Mouse (Mus musculus) lung, embryonic 15.5 days (tissue): ENCODE data around the gene Lrrc10. TPM values are rescaled to one million over a fixed set of nuclear protein-coding genes. Genes with fewer than 3 reads are reported as not detected.

Experiments
- ATAC-seq: fragments of 200-750 bp; cut with Nextera tagmentation; 2 replicates; pipeline ENCODE4 v1.8.0; 2017; ENCODE audit warnings: moderate number of reproducible peaks, borderline replicate concordance; ENCODE audit not compliant: low FRiP score, low TSS enrichment; ENCODE audit errors: extremely low read depth
- H3K27ac ChIP-seq: fragments of 300-500 bp; sonication (generic); 2 replicates; pipeline ENCODE4 v1.5.1; 2015; ENCODE audit warnings: moderate library complexity, mild to moderate bottlenecking, inconsistent platforms
- H3K27me3 ChIP-seq: fragments of 300-500 bp; sonication (generic); 2 replicates; pipeline ENCODE4 v1.6.1; 2015; ENCODE audit warnings: inconsistent platforms
- H3K36me3 ChIP-seq: fragments of 300-500 bp; sonication (generic); 2 replicates; pipeline ENCODE4 v1.6.1; 2015; ENCODE audit warnings: inconsistent platforms
- H3K4me1 ChIP-seq: fragments of 300-500 bp; sonication (generic); 2 replicates; pipeline ENCODE4 v1.6.1; 2015; ENCODE audit warnings: inconsistent platforms
- H3K4me2 ChIP-seq: fragments of 300-500 bp; sonication (generic); 2 replicates; pipeline ENCODE4 v1.6.1; 2015; ENCODE audit warnings: inconsistent platforms, mild to moderate bottlenecking, moderate library complexity
- H3K4me3 ChIP-seq: fragments of 300-500 bp; sonication (generic); 2 replicates; pipeline ENCODE4 v1.5.1; 2015; ENCODE audit warnings: mild to moderate bottlenecking, inconsistent platforms
- H3K9ac ChIP-seq: fragments of 300-500 bp; sonication (generic); 2 replicates; pipeline ENCODE4 v1.6.1; 2015; ENCODE audit warnings: inconsistent platforms
- H3K9me3 ChIP-seq: fragments of 300-500 bp; sonication (generic); 2 replicates; pipeline ENCODE4 v1.6.1; 2016; ENCODE audit warnings: inconsistent platforms
- WGBS: fragments of 180-500 bp; shearing (Covaris S2); methylation state at CpG from one replicate; pipeline ENCODE4 v1.1.7; 2015; 5-methylcytosine and 5-hydroxymethylcytosine counted together
- polyA plus RNA-seq: library from polyadenylated mRNA; unstranded; fragments of >200 nt; fragmentation: Nextera tagmentation; extraction: Ambion mirVana; gene quantifications from 2 replicates; pipeline ENCODE4 v1.2.1, GENCODE M21; 2015

Lrrc10 gene
- polyA plus RNA-seq, 1 experiment from 2014 or later, result 1.2 TPM

- H3K4me1 ChIP-seq, result peaks cover 9% of the 10 kb centered on the region
- WGBS, result 55% methylated on average over 4 of the region's 4 CpGs
- H3K27ac ChIP-seq, result no peak overlapping the region
- no peaks in the 10 kb centered on the region for H3K27me3 ChIP-seq
- H3K36me3 ChIP-seq, result peaks cover 9% of the 10 kb centered on the region
- no peak overlapping the region for H3K4me2 ChIP-seq
- no peak overlapping the region for H3K9ac ChIP-seq
- ATAC-seq, result no peak
- no peaks in the 10 kb centered on the region for H3K9me3 ChIP-seq
- H3K4me3 ChIP-seq, result no peak overlapping the region
Measured at GRCm38 (mm10) chr10:117089628-117090027, 44.5 kb downstream of the Lrrc10 start.

GRCm38 (mm10) chr10:117094504-117095329 is 49.6 kb downstream of the Lrrc10 start:
- Histone ChIP-seq H3K9ac (no peak overlapping the region), H3K4me1 (peaks cover 22% of the 10 kb centered on the region), H3K27me3 (no peaks in the 10 kb centered on the region), H3K27ac (peak overlapping the region; percentile 80), H3K4me3 (no peak overlapping the region), H3K9me3 (no peaks in the 10 kb centered on the region), H3K36me3 (no peaks in the 10 kb centered on the region; the same call in 1 of the 2 replicates), H3K4me2 (no peak overlapping the region; the same call in 1 of the 2 replicates)
- ATAC-seq, result peak; percentile 93
- 15% methylated on average over 15 of the region's 15 CpGs for WGBS

DNA sequence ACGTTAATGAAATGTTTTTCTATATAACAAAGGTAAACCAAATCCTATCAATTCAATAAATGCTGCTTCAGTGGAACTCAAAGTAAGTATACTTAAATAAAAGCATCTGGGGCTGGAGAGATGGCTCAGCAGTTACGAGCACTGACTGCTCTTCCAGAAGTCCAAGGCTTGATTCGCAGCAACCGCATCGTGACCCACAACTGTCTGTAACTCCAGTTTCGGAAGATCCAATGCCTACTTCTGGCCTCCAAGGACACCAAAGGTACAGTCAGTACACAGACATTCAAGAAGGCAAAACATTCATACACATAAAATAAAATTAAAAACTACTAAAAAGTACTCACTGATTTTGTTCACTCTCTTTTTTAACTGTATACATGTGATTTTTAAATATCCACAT is 51.0 kb downstream of the Lrrc10 start:
- H3K9me3 ChIP-seq, result no peaks in the 10 kb centered on the region
- no peak overlapping the region for H3K4me2 ChIP-seq
- no peak overlapping the region for H3K27ac ChIP-seq
- no peak for ATAC-seq
- H3K27me3 ChIP-seq, result no peaks in the 10 kb centered on the region
- peaks cover 22% of the 10 kb centered on the region for H3K4me1 ChIP-seq
- H3K9ac ChIP-seq, result no peak overlapping the region
- no peak overlapping the region for H3K4me3 ChIP-seq
- WGBS, result 83% methylated on average over 6 of the region's 6 CpGs
- H3K36me3 ChIP-seq, result no peaks in the 10 kb centered on the region; the same call in 1 of the 2 replicates

Other genes starting within 250 kb of the Lrrc10 start
- 0.09 TPM in 1 of 2 replicates, not detected in the other for gene Myrfl, start 148.4 kb upstream of the Lrrc10 start, polyA plus RNA-seq
- 31.1 and 32.3 TPM in 2 replicates for gene Rab3ip, start 94.6 kb upstream of the Lrrc10 start, polyA plus RNA-seq
- not detected in 2 replicates for gene Gm10271, start 72.7 kb upstream of the Lrrc10 start, polyA plus RNA-seq
- gene Best3, start 59.0 kb upstream of the Lrrc10 start, polyA plus RNA-seq, result 0.14 and 0.28 TPM in 2 replicates
- gene Cct2, start 18.5 kb downstream of the Lrrc10 start, polyA plus RNA-seq, result 235 and 246 TPM in 2 replicates
- 14.5 and 17.4 TPM in 2 replicates for gene Frs2, start 103.2 kb downstream of the Lrrc10 start, polyA plus RNA-seq
- 59.3 and 60.6 TPM in 2 replicates for gene Yeats4, start 179.2 kb downstream of the Lrrc10 start, polyA plus RNA-seq
- gene 9530003J23Rik, start 193.4 kb downstream of the Lrrc10 start, polyA plus RNA-seq, result not detected in 2 replicates
- gene Lyz2, start 237.0 kb downstream of the Lrrc10 start, polyA plus RNA-seq, result 170 and 197 TPM in 2 replicates
- 0.44 and 0.50 TPM in 2 replicates for gene Lyz1, start 247.5 kb downstream of the Lrrc10 start, polyA plus RNA-seq